Mouse (Mus musculus): Measurements from ENCODE around the gene Slc6a6. TPM values are rescaled to one million over a fixed set of nuclear protein-coding genes. Genes with fewer than 3 reads are reported as not detected.

Slc6a6 gene
- total and polyA plus RNA-seq, 3 experiments: 54.6 to 90.0 TPM; not detected in 1

DNA sequence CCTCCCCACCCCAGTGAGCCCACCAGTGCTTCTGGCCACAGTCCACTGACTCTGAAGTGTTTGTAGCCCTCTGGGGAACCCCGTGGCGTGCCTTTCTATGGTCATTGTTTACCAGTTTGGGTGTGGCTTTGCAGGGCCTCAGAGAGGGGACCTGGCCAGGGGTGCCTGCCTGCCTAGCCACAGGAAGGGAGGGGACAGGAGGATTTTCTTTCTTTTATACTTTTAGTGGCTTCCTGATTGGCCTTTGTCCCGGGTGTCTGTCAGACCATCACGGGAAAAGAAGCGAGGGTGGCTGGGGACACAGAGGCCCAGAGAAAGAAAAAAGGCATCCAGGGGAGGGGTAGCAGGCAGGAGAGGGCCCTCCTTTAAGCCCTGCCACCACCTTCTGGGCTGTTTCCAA, 54.2 kb downstream of the Slc6a6 start:
- no peak overlapping the region for H3K4me3 ChIP-seq (ENCODE audit: control insufficient read depth in 1 of 2, insufficient read depth in 1 of 2, low read depth in 2 of 2, low read length in 2 of 2)
- no peaks in the 10 kb centered on the region for H3K9me3 ChIP-seq (replicated peaks; ENCODE audit: insufficient read depth, low read length)
- DNase-seq (ENCODE audit: low read depth, low spot score): no peak
- H3K4me1 ChIP-seq (ENCODE audit: control insufficient read depth in 1 of 2, insufficient read depth in 2 of 2, low read length in 2 of 2): no peaks in the 10 kb centered on the region
- H3K27ac ChIP-seq (ENCODE audit: control insufficient read depth, low read depth, low read length): no peak overlapping the region
- H3K9ac ChIP-seq (ENCODE audit: control insufficient read depth, low read depth, low read length, poor library complexity, severe bottlenecking): no peak overlapping the region
- TF ChIP-seq ZNF384 (IDR thresholded peaks at IDR 0.05; ENCODE audit: low read depth, low read length) (no peak), NRF1 (IDR thresholded peaks at IDR 0.05; ENCODE audit: insufficient read depth, low read depth, low read length, poor library complexity, severe bottlenecking) (no peak), SMC3 (IDR thresholded peaks at IDR 0.05; ENCODE audit: low read depth, low read length) (no peak), CHD2 (IDR thresholded peaks at IDR 0.05; ENCODE audit: low read length) (no peak), MAX (IDR thresholded peaks at IDR 0.05; ENCODE audit: low read length) (no peak), POLR2AphosphoS2 (IDR thresholded peaks at IDR 0.05; ENCODE audit: low read length) (no peak), CHD1 (IDR thresholded peaks at IDR 0.05; ENCODE audit: low read depth, low read length) (no peak), MAZ (IDR thresholded peaks at IDR 0.05; ENCODE audit: low read depth, low read length) (no peak), MEF2A (IDR thresholded peaks at IDR 0.05; ENCODE audit: extremely low read depth, insufficient replicate concordance, low read depth, low read length, poor library complexity, severe bottlenecking) (no peak), RAD21 (IDR thresholded peaks at IDR 0.05; ENCODE audit: low read depth, low read length) (no peak), USF1 (IDR thresholded peaks at IDR 0.05; ENCODE audit: low read depth, low read length) (no peak), TBP (IDR thresholded peaks at IDR 0.05; ENCODE audit: low read depth, low read length) (no peak), CTCF (IDR thresholded peaks at IDR 0.05 in 2 of 3, conservative IDR thresholded peaks at IDR 0.05 in 1 of 3; ENCODE audit: control insufficient read depth in 1 of 3, insufficient read depth in 1 of 3, low read depth in 2 of 3, low read length in 3 of 3, poor library complexity in 1 of 3, severe bottlenecking in 1 of 3) (no peak), USF2 (IDR thresholded peaks at IDR 0.05; ENCODE audit: borderline replicate concordance in 1 of 2, insufficient read depth in 1 of 2, low read depth in 1 of 2, low read length in 2 of 2) (no peak), SIN3A (IDR thresholded peaks at IDR 0.05; ENCODE audit: low read length) (no peak), TCF12 (IDR thresholded peaks at IDR 0.05; ENCODE audit: low read depth, low read length) (no peak), MXI1 (IDR thresholded peaks at IDR 0.05; ENCODE audit: low read depth, low read length) (no peak), POLR2A (IDR thresholded peaks at IDR 0.05; ENCODE audit: control insufficient read depth in 1 of 2, insufficient read depth in 1 of 2, low read depth in 1 of 2, low read length in 2 of 2, poor library complexity in 1 of 2) (no peak), UBTF (IDR thresholded peaks at IDR 0.05; ENCODE audit: borderline replicate concordance, insufficient read depth, low read depth, low read length) (no peak)
- no peaks in the 10 kb centered on the region for H3K27me3 ChIP-seq (ENCODE audit: control insufficient read depth in 1 of 2, insufficient read depth in 2 of 2, low read length in 2 of 2)
- H3K79me2 ChIP-seq (ENCODE audit: control insufficient read depth, insufficient read depth, low read length, poor library complexity): no peaks in the 10 kb centered on the region
- H3K36me3 ChIP-seq (ENCODE audit: control insufficient read depth in 1 of 2, insufficient read depth in 2 of 2, low read length in 2 of 2): peaks cover 0 to 8% of the 10 kb centered on the region in 2 experiments; a peak in 2 of 4 replicates

DNA sequence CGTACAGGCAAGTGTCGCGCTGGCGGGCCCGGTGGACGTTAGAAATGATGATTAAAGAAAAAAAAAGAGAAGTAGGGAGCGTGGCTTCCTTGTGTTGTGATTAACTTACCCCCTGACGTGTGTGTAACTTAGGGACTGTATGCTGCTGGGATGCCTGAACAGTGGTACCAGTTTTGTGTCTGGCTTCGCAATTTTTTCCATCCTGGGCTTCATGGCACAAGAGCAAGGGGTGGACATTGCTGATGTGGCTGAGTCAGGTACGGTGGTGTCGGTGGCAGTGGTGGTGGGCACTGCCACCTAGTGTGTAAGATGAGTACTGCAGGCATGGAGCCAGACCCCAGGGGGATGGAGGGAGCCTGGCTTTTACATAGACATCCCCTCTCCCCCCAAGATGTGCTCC, 57.2 kb downstream of the Slc6a6 start:
- H3K79me2 ChIP-seq (ENCODE audit: control insufficient read depth, insufficient read depth, low read length, poor library complexity): no peaks in the 10 kb centered on the region
- H3K36me3 ChIP-seq (ENCODE audit: control insufficient read depth in 1 of 2, insufficient read depth in 2 of 2, low read length in 2 of 2): peaks cover 0 to 9% of the 10 kb centered on the region in 2 experiments; a peak in 1 of 4 replicates
- H3K27me3 ChIP-seq (ENCODE audit: control insufficient read depth in 1 of 2, insufficient read depth in 2 of 2, low read length in 2 of 2): no peaks in the 10 kb centered on the region
- H3K9me3 ChIP-seq (replicated peaks; ENCODE audit: insufficient read depth, low read length): no peaks in the 10 kb centered on the region
- no peak overlapping the region for H3K27ac ChIP-seq (ENCODE audit: control insufficient read depth, low read depth, low read length)
- DNase-seq (ENCODE audit: low read depth, low spot score): peak; percentile 34
- no peaks in the 10 kb centered on the region for H3K4me1 ChIP-seq (ENCODE audit: control insufficient read depth in 1 of 2, insufficient read depth in 2 of 2, low read length in 2 of 2)
- no peak overlapping the region for H3K9ac ChIP-seq (ENCODE audit: control insufficient read depth, low read depth, low read length, poor library complexity, severe bottlenecking)
- no peak for TF ChIP-seq ZMIZ1 (IDR thresholded peaks at IDR 0.05; ENCODE audit: low read depth, low read length)
- no peak for TF ChIP-seq MAX (IDR thresholded peaks at IDR 0.05; ENCODE audit: low read length)
- peak; percentile 77 for TF ChIP-seq RAD21 (IDR thresholded peaks at IDR 0.05; ENCODE audit: low read depth, low read length)
- TF ChIP-seq KAT2A (conservative IDR thresholded peaks at IDR 0.05; ENCODE audit: low read depth, low read length): no peak
- peak; percentile 80 for TF ChIP-seq SMC3 (IDR thresholded peaks at IDR 0.05; ENCODE audit: low read depth, low read length)
- TF ChIP-seq NRF1 (IDR thresholded peaks at IDR 0.05; ENCODE audit: insufficient read depth, low read depth, low read length, poor library complexity, severe bottlenecking): no peak
- peak; percentile 68 for TF ChIP-seq ZC3H11A (IDR thresholded peaks at IDR 0.05; ENCODE audit: low read depth, low read length)
- peak; percentile 42; the same call in 1 of the 2 replicates for TF ChIP-seq ZNF384 (IDR thresholded peaks at IDR 0.05; ENCODE audit: low read depth, low read length)
- peak; percentile 83 to 95 (median 88) for TF ChIP-seq CTCF (IDR thresholded peaks at IDR 0.05 in 2 of 3, conservative IDR thresholded peaks at IDR 0.05 in 1 of 3; ENCODE audit: control insufficient read depth in 1 of 3, insufficient read depth in 1 of 3, low read depth in 2 of 3, low read length in 3 of 3, poor library complexity in 1 of 3, severe bottlenecking in 1 of 3)
- TF ChIP-seq TAL1 (IDR thresholded peaks at IDR 0.05; ENCODE audit: low read length): no peak
- TF ChIP-seq MAFK (IDR thresholded peaks at IDR 0.05; ENCODE audit: borderline replicate concordance, low read depth, low read length): no peak
- no peak overlapping the region for H3K4me3 ChIP-seq (ENCODE audit: control insufficient read depth in 1 of 2, insufficient read depth in 1 of 2, low read depth in 2 of 2, low read length in 2 of 2)
